Mouse (Mus musculus): ENCODE results near the gene D230025D16Rik.
A peak's percentile ranks its signal among the peaks of the same experiment; 100 is the strongest.

Gene D230025D16Rik

GRCm38 (mm10) chr8:105293405-105293804 lies 68.5 kb downstream of the D230025D16Rik start:
- DNase-seq: peak in 1 of 2 experiments; percentile 10

- DNase-seq: no peak
Observed at GRCm38 (mm10) chr8:105294776-105295175, 69.8 kb downstream of the D230025D16Rik start.

GRCm38 (mm10) chr8:105295256-105295655 lies 70.3 kb downstream of the D230025D16Rik start:
- peak in 1 of 2 experiments; percentile 8 for DNase-seq

GRCm38 (mm10) chr8:105295895-105296573 lies 71.1 kb downstream of the D230025D16Rik start, which contains the start of gene Exoc3l:
Exoc3l (minus strand) TSS chr8:105296101.
- peak in 1 of 2 experiments; percentile 35 for DNase-seq

GRCm38 (mm10) chr8:105297511-105298192 lies 72.7 kb downstream of the D230025D16Rik start, which contains the start of gene E2f4:
E2f4 (plus strand) TSS chr8:105297663.
- DNase-seq: peak; percentile 88 to 90

- DNase-seq: peak; percentile 51 to 69
Observed at GRCm38 (mm10) chr8:105298351-105299252, 73.7 kb downstream of the D230025D16Rik start.

GRCm38 (mm10) chr8:105299962-105300361 lies 75.0 kb downstream of the D230025D16Rik start:
- peak in 1 of 2 experiments; percentile 18 for DNase-seq

All from thymus, postnatal 36 days (tissue).